Mouse (Mus musculus) midbrain, embryonic 11.5 days (tissue): ENCODE measurements around the gene Cwc22. TPM values are rescaled to one million over a fixed set of nuclear protein-coding genes. Genes with fewer than 3 reads are reported as not detected.

ENCODE experiments used
- ATAC-seq: fragments of 200-750 bp; cut with Nextera tagmentation; 2 replicates; pipeline ENCODE4 v1.8.0; 2017; ENCODE audit warnings: moderate TSS enrichment, moderate library complexity; ENCODE audit not compliant: low FRiP score
- DNase-seq: peaks from one replicate; pipeline ENCODE4 v3.0.0; 2015; ENCODE audit warnings: low spot score; ENCODE audit errors: missing footprints
- H3K27ac ChIP-seq: fragments of 300-500 bp; sonication (generic); 2 replicates; pipeline ENCODE4 v1.5.1; 2014; ENCODE audit warnings: low read depth, low read length
- H3K27me3 ChIP-seq: fragments of 300-500 bp; sonication (generic); 2 replicates; pipeline ENCODE4 v1.6.1; 2014; ENCODE audit warnings: mild to moderate bottlenecking, low read length, moderate library complexity, mixed read lengths; ENCODE audit not compliant: control insufficient read depth, insufficient read depth
- H3K36me3 ChIP-seq: fragments of 300-500 bp; sonication (generic); 2 replicates; pipeline ENCODE4 v1.6.1; 2014; ENCODE audit warnings: mild to moderate bottlenecking, low read length, moderate library complexity, mixed read lengths; ENCODE audit not compliant: control insufficient read depth, insufficient read depth
- H3K4me1 ChIP-seq: fragments of 300-500 bp; sonication (generic); 2 replicates; pipeline ENCODE4 v1.6.1; 2014; ENCODE audit warnings: low read length; ENCODE audit not compliant: control insufficient read depth, insufficient read depth
- H3K4me2 ChIP-seq: fragments of 300-500 bp; sonication (generic); 2 replicates; pipeline ENCODE4 v1.6.1; 2014; ENCODE audit warnings: mild to moderate bottlenecking, moderate library complexity
- H3K4me3 ChIP-seq: fragments of 300-500 bp; sonication (generic); 2 replicates; pipeline ENCODE4 v1.5.1; 2014; ENCODE audit warnings: low read depth, low read length
- H3K9ac ChIP-seq: fragments of 300-500 bp; sonication (generic); 2 replicates; pipeline ENCODE4 v1.6.1; 2014; ENCODE audit warnings: low read length
- H3K9me3 ChIP-seq: fragments of 300-500 bp; sonication (generic); 2 replicates; pipeline ENCODE4 v1.6.1; 2016; ENCODE audit warnings: low read length; ENCODE audit not compliant: control insufficient read depth
- WGBS: fragments of 180-500 bp; shearing (Covaris S2); extraction: QIAGEN DNeasy Blood & Tissue Kit; methylation state at CpG from one replicate; pipeline ENCODE4 v1.1.7; 2014; 5-methylcytosine and 5-hydroxymethylcytosine counted together
- polyA plus RNA-seq: library from polyadenylated mRNA; unstranded; fragments of >200 nt; fragmentation: Nextera tagmentation; extraction: Ambion mirVana; gene quantifications from 2 replicates; pipeline ENCODE4 v1.2.1, GENCODE M21; 2014

Cwc22 gene
- polyA plus RNA-seq, 1 experiment from 2014 or later = 38.5 TPM

GRCm38 (mm10) chr2:77973296-77973695 is 27.1 kb upstream of the Cwc22 start:
- H3K9me3 ChIP-seq = no peaks in the 10 kb centered on the region
- DNase-seq = no peak
- WGBS = 74% methylated on average over 2 of the region's 2 CpGs

DNA sequence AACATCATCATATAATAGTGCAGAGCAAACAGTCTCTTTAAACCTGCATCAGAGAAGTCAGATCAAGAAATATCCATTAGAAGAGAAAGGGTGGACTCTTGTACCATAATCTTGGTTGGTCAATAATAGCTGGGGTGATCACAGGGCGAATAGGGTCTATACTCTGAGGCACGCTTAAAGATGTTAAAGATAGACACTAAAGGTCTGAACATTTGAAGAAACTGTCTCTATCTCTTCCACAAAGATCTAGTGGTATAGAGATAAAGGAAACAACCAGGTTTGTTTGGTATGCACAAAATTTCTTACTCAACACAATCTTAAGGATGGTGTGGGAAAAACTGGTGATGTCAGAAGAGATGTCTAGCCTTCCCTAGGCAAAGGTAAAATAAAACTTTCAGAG is 26.4 kb upstream of the Cwc22 start:
- H3K9ac ChIP-seq = no peak overlapping the region
- H3K36me3 ChIP-seq = no peaks in the 10 kb centered on the region
- ATAC-seq (no peak), DNase-seq (no peak)
- no peaks in the 10 kb centered on the region for H3K27me3 ChIP-seq
- 87% methylated on average over 2 of the region's 2 CpGs for WGBS
- no peaks in the 10 kb centered on the region for H3K4me1 ChIP-seq
- H3K27ac ChIP-seq = no peak overlapping the region
- H3K4me2 ChIP-seq = no peak overlapping the region
- H3K9me3 ChIP-seq = no peaks in the 10 kb centered on the region
- no peak overlapping the region for H3K4me3 ChIP-seq

More at GRCm38 (mm10) chr2:77973296-77973695, 27.1 kb upstream of the Cwc22 start:
- no peaks in the 10 kb centered on the region for H3K36me3 ChIP-seq
- no peaks in the 10 kb centered on the region for H3K4me1 ChIP-seq
- no peak overlapping the region for H3K4me3 ChIP-seq
- H3K27me3 ChIP-seq = no peaks in the 10 kb centered on the region
- H3K4me2 ChIP-seq = no peak overlapping the region
- H3K27ac ChIP-seq = no peak overlapping the region
- H3K9ac ChIP-seq = no peak overlapping the region
- no peak for ATAC-seq

DNA sequence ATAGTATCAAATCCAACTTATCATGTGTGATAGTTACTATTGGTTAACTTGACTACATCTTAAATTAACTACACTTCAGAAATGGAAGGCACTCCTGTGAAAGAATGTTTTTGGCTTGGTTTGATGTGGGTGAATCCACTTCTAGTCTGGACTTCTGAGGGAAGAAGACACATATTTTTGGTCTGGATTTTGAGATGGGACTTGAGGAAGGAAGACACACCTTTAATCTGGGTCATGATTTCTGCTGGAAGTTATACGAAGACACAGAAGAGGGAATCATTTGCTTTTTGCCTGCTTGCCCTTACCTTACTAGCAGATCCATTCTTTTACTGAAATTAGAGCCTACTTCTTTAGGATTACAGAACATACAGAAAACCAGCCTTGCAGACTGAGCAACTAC is 25.7 kb upstream of the Cwc22 start:
- Histone ChIP-seq H3K4me1 (no peaks in the 10 kb centered on the region), H3K4me2 (no peak overlapping the region), H3K27me3 (no peaks in the 10 kb centered on the region), H3K27ac (no peak overlapping the region), H3K4me3 (no peak overlapping the region), H3K9ac (no peak overlapping the region), H3K36me3 (no peaks in the 10 kb centered on the region), H3K9me3 (no peaks in the 10 kb centered on the region)
- WGBS = 93% methylated on average over 1 of the region's 1 CpGs
- ATAC-seq (no peak), DNase-seq (no peak)

DNA sequence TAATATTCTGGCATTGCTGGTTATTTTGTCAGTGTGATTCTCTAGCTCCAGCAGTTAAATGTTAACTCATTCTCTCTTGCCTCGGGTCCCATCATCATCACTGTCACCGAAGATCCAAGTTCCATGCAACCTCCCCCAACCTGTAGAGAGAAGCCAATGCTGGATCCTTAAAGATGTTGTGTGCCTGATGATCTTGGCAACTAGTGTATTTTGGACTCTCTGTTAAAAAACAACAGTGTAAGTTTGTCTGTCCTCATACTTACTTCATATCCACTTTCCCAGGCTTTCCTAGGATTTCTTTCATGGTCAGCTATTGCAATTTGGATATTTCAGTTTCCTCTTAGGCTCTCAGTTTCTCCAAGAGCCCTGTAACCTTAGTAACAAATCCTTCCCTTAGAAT is 25.2 kb upstream of the Cwc22 start:
- Histone ChIP-seq H3K4me3 (no peak overlapping the region), H3K36me3 (no peaks in the 10 kb centered on the region), H3K27ac (no peak overlapping the region), H3K4me1 (no peaks in the 10 kb centered on the region), H3K9me3 (no peaks in the 10 kb centered on the region), H3K27me3 (no peaks in the 10 kb centered on the region), H3K9ac (no peak overlapping the region), H3K4me2 (no peak overlapping the region)
- ATAC-seq (no peak), DNase-seq (no peak)
- 90% methylated on average over 2 of the region's 2 CpGs for WGBS

DNA sequence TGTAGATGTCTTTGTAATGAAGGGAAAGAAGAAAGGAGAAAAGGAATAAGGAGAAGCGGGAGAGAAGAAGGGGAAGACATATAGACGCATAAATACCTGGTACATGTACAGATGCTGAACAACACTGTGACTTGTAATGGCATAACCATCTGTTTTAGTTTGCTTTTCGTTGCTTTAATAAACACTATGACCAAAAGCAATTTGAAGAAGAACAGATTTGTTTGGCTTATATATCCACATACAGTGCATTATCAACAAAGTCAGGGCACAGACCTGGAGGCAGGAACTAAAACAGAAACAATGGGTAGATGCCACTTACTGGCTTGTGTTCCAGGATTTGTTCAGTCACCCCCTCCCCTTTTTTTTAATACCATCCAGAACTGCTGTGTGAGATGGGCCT is 24.4 kb upstream of the Cwc22 start:
- no peak for ATAC-seq
- 82% methylated on average over 3 of the region's 3 CpGs for WGBS
- Histone ChIP-seq H3K4me3 (no peak overlapping the region), H3K27ac (no peak overlapping the region), H3K27me3 (no peaks in the 10 kb centered on the region), H3K4me1 (no peaks in the 10 kb centered on the region), H3K36me3 (no peaks in the 10 kb centered on the region), H3K9ac (no peak overlapping the region), H3K9me3 (no peaks in the 10 kb centered on the region), H3K4me2 (no peak overlapping the region)
- DNase-seq = no peak

DNA sequence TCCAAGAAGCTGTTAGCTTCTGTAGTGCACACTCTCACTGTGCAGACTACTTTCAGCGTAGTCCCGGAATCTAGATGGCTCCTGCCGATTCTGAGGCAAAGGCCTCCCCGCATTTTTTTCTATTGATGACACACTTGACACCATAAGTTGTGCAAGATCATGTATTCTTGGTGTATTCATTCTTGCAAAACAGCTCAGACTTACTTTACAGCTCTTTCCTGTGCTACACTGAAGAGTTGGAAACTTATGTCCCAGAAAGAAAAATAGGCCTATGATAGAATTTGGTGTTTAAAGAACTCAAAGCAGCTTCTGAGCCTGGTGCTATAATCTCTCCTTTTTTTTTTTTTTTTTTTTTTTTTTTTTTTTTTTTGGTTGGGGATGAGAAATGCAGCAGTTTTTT is 23.8 kb upstream of the Cwc22 start:
- H3K4me2 ChIP-seq = no peak overlapping the region
- no peaks in the 10 kb centered on the region for H3K9me3 ChIP-seq
- H3K27ac ChIP-seq = no peak overlapping the region
- no peak overlapping the region for H3K4me3 ChIP-seq
- no peak overlapping the region for H3K9ac ChIP-seq
- WGBS = 96% methylated on average over 4 of the region's 4 CpGs
- H3K4me1 ChIP-seq = no peaks in the 10 kb centered on the region
- no peak for DNase-seq
- ATAC-seq = no peak
- no peaks in the 10 kb centered on the region for H3K27me3 ChIP-seq
- H3K36me3 ChIP-seq = no peaks in the 10 kb centered on the region

DNA sequence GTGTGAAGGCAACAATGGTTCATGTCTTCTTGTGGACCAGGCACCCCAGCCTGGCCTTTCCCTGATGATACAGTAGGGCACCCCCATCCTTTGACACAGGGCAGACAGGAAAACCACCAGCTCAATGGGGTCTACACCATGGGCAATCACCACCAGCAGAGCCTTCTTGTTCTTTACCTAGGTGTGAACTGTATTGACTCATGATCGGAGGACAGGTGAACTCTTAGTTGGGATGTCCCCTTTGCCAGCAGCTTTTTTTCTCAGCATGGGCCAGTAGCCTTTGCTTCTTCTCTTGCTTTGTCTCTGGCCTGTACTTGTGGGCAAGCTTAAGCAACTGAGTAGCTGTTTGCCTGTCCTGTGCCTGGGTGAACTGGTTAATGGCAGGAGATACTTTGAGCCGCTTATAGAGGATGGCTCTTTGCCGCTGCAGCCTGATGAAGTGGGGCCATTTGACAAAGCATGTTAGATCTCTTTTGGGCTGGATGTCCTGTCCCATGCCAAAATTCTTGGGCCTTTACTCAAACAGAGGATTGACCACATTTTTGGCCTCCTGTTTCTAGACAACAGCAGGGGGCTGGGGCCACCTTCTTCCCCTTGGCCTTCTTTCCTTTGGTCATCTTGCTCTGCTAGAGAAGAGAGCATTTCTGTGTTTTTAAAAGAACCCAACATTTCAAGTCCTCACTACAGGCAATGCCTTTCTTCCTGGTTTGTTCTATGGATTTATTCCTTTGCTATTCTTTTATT is 16.4 kb upstream of the Cwc22 start:
- 97% methylated on average over 3 of the region's 3 CpGs for WGBS
- no peaks in the 10 kb centered on the region for H3K9me3 ChIP-seq
- no peaks in the 10 kb centered on the region for H3K4me1 ChIP-seq
- H3K9ac ChIP-seq = no peak overlapping the region
- no peaks in the 10 kb centered on the region for H3K36me3 ChIP-seq
- ATAC-seq = no peak
- H3K4me2 ChIP-seq = no peak overlapping the region
- DNase-seq = peak; percentile 75
- no peak overlapping the region for H3K4me3 ChIP-seq
- no peaks in the 10 kb centered on the region for H3K27me3 ChIP-seq
- no peak overlapping the region for H3K27ac ChIP-seq

DNA sequence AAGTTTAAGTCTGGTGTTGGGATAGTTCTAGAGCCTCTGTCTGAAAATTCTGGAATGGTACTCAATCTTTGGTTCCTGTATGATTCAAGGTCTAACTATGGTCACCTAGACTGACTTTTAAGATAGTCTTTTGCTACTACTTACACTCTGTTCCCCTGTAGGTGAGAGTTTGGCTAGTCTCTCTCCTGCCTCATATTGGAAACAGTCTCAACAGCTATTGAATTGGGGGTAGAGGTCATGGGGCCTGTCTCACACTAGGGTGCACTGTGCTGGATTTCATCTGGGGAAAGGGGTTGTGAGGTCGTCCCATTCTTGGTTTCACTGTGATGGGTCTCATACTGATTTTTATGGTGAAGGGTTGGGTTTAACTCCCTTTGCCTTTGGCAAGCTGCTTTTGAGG is 15.1 kb upstream of the Cwc22 start:
- ATAC-seq = no peak
- H3K9me3 ChIP-seq = no peaks in the 10 kb centered on the region

GRCm38 (mm10) chr2:77960711-77961110 is 14.5 kb upstream of the Cwc22 start:
- no peaks in the 10 kb centered on the region for H3K4me1 ChIP-seq
- ATAC-seq (no peak), DNase-seq (no peak)
- no peaks in the 10 kb centered on the region for H3K27me3 ChIP-seq
- H3K36me3 ChIP-seq = no peaks in the 10 kb centered on the region
- no peak overlapping the region for H3K27ac ChIP-seq
- no peak overlapping the region for H3K9ac ChIP-seq
- no peaks in the 10 kb centered on the region for H3K9me3 ChIP-seq
- 88% methylated on average over 3 of the region's 3 CpGs for WGBS
- H3K4me3 ChIP-seq = no peak overlapping the region
- no peak overlapping the region for H3K4me2 ChIP-seq

More for the DNA sequence above, 15.1 kb upstream of the Cwc22 start:
- H3K36me3 ChIP-seq = no peaks in the 10 kb centered on the region
- DNase-seq = no peak
- H3K27ac ChIP-seq = no peak overlapping the region
- H3K9ac ChIP-seq = no peak overlapping the region
- H3K4me1 ChIP-seq = no peaks in the 10 kb centered on the region
- no peaks in the 10 kb centered on the region for H3K27me3 ChIP-seq
- no peak overlapping the region for H3K4me3 ChIP-seq
- no peak overlapping the region for H3K4me2 ChIP-seq
- WGBS = 61% methylated on average over 1 of the region's 1 CpGs
